Mouse (Mus musculus) stomach, embryonic 15.5 days (tissue): ENCODE results near the gene Ric1. TPM values are rescaled to one million over a fixed set of nuclear protein-coding genes. Genes with fewer than 3 reads are reported as not detected.

Experiments
- ATAC-seq: fragments of 200-750 bp; cut with Nextera tagmentation; 2 replicates; pipeline ENCODE4 v1.8.0; 2017; ENCODE audit warnings: low read depth, moderate number of reproducible peaks, moderate TSS enrichment; ENCODE audit not compliant: insufficient read depth, low FRiP score
- H3K27ac ChIP-seq: fragments of 300-500 bp; sonication (generic); 2 replicates; pipeline ENCODE4 v1.5.1; 2015; ENCODE audit warnings: mild to moderate bottlenecking, inconsistent platforms
- H3K27me3 ChIP-seq: fragments of 300-500 bp; sonication (generic); replicated peaks from 2 replicates; pipeline ENCODE4 v1.6.1; 2015; ENCODE audit warnings: inconsistent platforms
- H3K36me3 ChIP-seq: fragments of 300-500 bp; sonication (generic); 2 replicates; pipeline ENCODE4 v1.6.1; 2015; ENCODE audit warnings: inconsistent platforms
- H3K4me1 ChIP-seq: fragments of 300-500 bp; sonication (generic); 2 replicates; pipeline ENCODE4 v1.6.1; 2015; ENCODE audit warnings: inconsistent platforms
- H3K4me2 ChIP-seq: fragments of 300-500 bp; sonication (generic); 2 replicates; pipeline ENCODE4 v1.6.1; 2015; ENCODE audit warnings: mild to moderate bottlenecking, inconsistent platforms
- H3K4me3 ChIP-seq: fragments of 300-500 bp; sonication (generic); replicated peaks from 2 replicates; pipeline ENCODE4 v1.5.1; 2015; ENCODE audit warnings: inconsistent platforms
- H3K9ac ChIP-seq: fragments of 300-500 bp; sonication (generic); 2 replicates; pipeline ENCODE4 v1.6.1; 2015; ENCODE audit warnings: inconsistent platforms
- H3K9me3 ChIP-seq: fragments of 300-500 bp; sonication (generic); 2 replicates; pipeline ENCODE4 v1.6.1; 2016; ENCODE audit warnings: inconsistent platforms
- WGBS: fragments of 180-500 bp; shearing (Covaris S2); methylation state at CpG from one replicate; pipeline ENCODE4 v1.1.7; 2015; 5-methylcytosine and 5-hydroxymethylcytosine counted together
- polyA plus RNA-seq: library from polyadenylated mRNA; unstranded; fragments of >200 nt; fragmentation: Nextera tagmentation; extraction: Ambion mirVana; gene quantifications from 2 replicates; pipeline ENCODE4 v1.2.1, GENCODE M21; 2015

Gene Ric1
- polyA plus RNA-seq, 1 experiment from 2014 or later = 14.3 TPM

GRCm38 (mm10) chr19:29642211-29642610, 120.1 kb downstream of the Ric1 start:
- WGBS = 59% methylated on average over 6 of the region's 6 CpGs
- no peaks in the 10 kb centered on the region for H3K9me3 ChIP-seq
- no peak overlapping the region for H3K4me3 ChIP-seq
- H3K4me1 ChIP-seq = no peaks in the 10 kb centered on the region
- no peak overlapping the region for H3K4me2 ChIP-seq
- no peak for ATAC-seq
- no peaks in the 10 kb centered on the region for H3K27me3 ChIP-seq
- no peak overlapping the region for H3K27ac ChIP-seq
- 0 out of 2 replicates have a peak, but pooled peaks cover 6% of the 10 kb centered on the region for H3K36me3 ChIP-seq
- no peak overlapping the region for H3K9ac ChIP-seq

GRCm38 (mm10) chr19:29643194-29643922, 121.3 kb downstream of the Ric1 start:
- Histone ChIP-seq H3K4me1 (no peaks in the 10 kb centered on the region), H3K4me3 (no peak overlapping the region), H3K36me3 (0 out of 2 replicates have a peak, but pooled peaks cover 6% of the 10 kb centered on the region), H3K27me3 (no peaks in the 10 kb centered on the region), H3K27ac (no peak overlapping the region), H3K4me2 (no peak overlapping the region), H3K9ac (no peak overlapping the region), H3K9me3 (no peaks in the 10 kb centered on the region)
- ATAC-seq = no peak
- WGBS = 86% methylated on average over 11 of the region's 11 CpGs

- ATAC-seq = no peak
- Histone ChIP-seq H3K9ac (no peak overlapping the region), H3K27me3 (no peaks in the 10 kb centered on the region), H3K36me3 (0 out of 2 replicates have a peak, but pooled peaks cover 6% of the 10 kb centered on the region), H3K9me3 (no peaks in the 10 kb centered on the region), H3K4me2 (no peak overlapping the region), H3K4me3 (no peak overlapping the region), H3K4me1 (no peaks in the 10 kb centered on the region), H3K27ac (no peak overlapping the region)
- 96% methylated on average over 6 of the region's 6 CpGs for WGBS
Measured at GRCm38 (mm10) chr19:29644747-29645146, 122.7 kb downstream of the Ric1 start.

- Histone ChIP-seq H3K9me3 (no peaks in the 10 kb centered on the region), H3K4me1 (no peaks in the 10 kb centered on the region), H3K4me3 (peak within 1 kb of the TSS; percentile 86), H3K36me3 (0 out of 2 replicates have a peak, but pooled peaks cover 6% of the 10 kb centered on the region), H3K27me3 (no peaks in the 10 kb centered on the region), H3K27ac (peak within 1 kb of the TSS; percentile 71), H3K4me2 (peak within 1 kb of the TSS; percentile 65), H3K9ac (peak within 1 kb of the TSS; percentile 47)
- peak; percentile 92 for ATAC-seq
- WGBS = under 1% methylated on average over 90 of the region's 90 CpGs
Measured at GRCm38 (mm10) chr19:29647651-29648549, 125.8 kb downstream of the Ric1 start, which contains the start of gene Ermp1. Ermp1 (minus strand) TSS chr19:29648415.

- 26% methylated on average over 4 of the region's 4 CpGs for WGBS
- no peak overlapping the region for H3K9ac ChIP-seq
Measured at GRCm38 (mm10) chr19:29648550-29648914, 126.5 kb downstream of the Ric1 start.

GRCm38 (mm10) chr19:29649683-29650082, 127.6 kb downstream of the Ric1 start:
- peak; percentile 40; the same call in 1 of the 2 replicates for ATAC-seq
- H3K4me2 ChIP-seq = no peak overlapping the region
- H3K27me3 ChIP-seq = no peaks in the 10 kb centered on the region
- no peaks in the 10 kb centered on the region for H3K4me1 ChIP-seq
- 67% methylated on average over 1 of the region's 1 CpGs for WGBS
- no peak overlapping the region for H3K4me3 ChIP-seq
- no peaks in the 10 kb centered on the region for H3K9me3 ChIP-seq
- H3K36me3 ChIP-seq = 0 out of 2 replicates have a peak, but pooled peaks cover 6% of the 10 kb centered on the region
- no peak overlapping the region for H3K9ac ChIP-seq
- H3K27ac ChIP-seq = no peak overlapping the region

More at GRCm38 (mm10) chr19:29648550-29648914, 126.5 kb downstream of the Ric1 start:
- Histone ChIP-seq H3K27me3 (no peaks in the 10 kb centered on the region), H3K36me3 (0 out of 2 replicates have a peak, but pooled peaks cover 6% of the 10 kb centered on the region), H3K27ac (no peak overlapping the region), H3K4me2 (peak overlapping the region; percentile 65; the same call in 1 of the 2 replicates), H3K4me3 (peak overlapping the region; percentile 86), H3K9me3 (no peaks in the 10 kb centered on the region), H3K4me1 (no peaks in the 10 kb centered on the region)
- no peak for ATAC-seq

- H3K9me3 ChIP-seq = no peaks in the 10 kb centered on the region
- no peak overlapping the region for H3K27ac ChIP-seq
- H3K27me3 ChIP-seq = no peaks in the 10 kb centered on the region
- no peak overlapping the region for H3K9ac ChIP-seq
- ATAC-seq = no peak
- no peak overlapping the region for H3K4me3 ChIP-seq
- no peak overlapping the region for H3K4me2 ChIP-seq
- no peaks in the 10 kb centered on the region for H3K4me1 ChIP-seq
- 88% methylated on average over 9 of the region's 9 CpGs for WGBS
- no peaks in the 10 kb centered on the region for H3K36me3 ChIP-seq
Measured at GRCm38 (mm10) chr19:29653768-29654265, 131.7 kb downstream of the Ric1 start.

- no peaks in the 10 kb centered on the region for H3K27me3 ChIP-seq
- no peak for ATAC-seq
- 45% methylated on average over 6 of the region's 6 CpGs for WGBS
- H3K9me3 ChIP-seq = no peaks in the 10 kb centered on the region
- H3K9ac ChIP-seq = no peak overlapping the region
- no peaks in the 10 kb centered on the region for H3K4me1 ChIP-seq
- no peak overlapping the region for H3K4me2 ChIP-seq
- H3K27ac ChIP-seq = no peak overlapping the region
- H3K36me3 ChIP-seq = no peaks in the 10 kb centered on the region
- no peak overlapping the region for H3K4me3 ChIP-seq
Measured at GRCm38 (mm10) chr19:29655148-29655547, 133.1 kb downstream of the Ric1 start.

GRCm38 (mm10) chr19:29656029-29656428, 133.9 kb downstream of the Ric1 start:
- 74% methylated on average over 4 of the region's 4 CpGs for WGBS
- H3K4me2 ChIP-seq = no peak overlapping the region
- H3K27me3 ChIP-seq = no peaks in the 10 kb centered on the region
- H3K36me3 ChIP-seq = no peaks in the 10 kb centered on the region
- no peak overlapping the region for H3K4me3 ChIP-seq
- no peak overlapping the region for H3K27ac ChIP-seq
- ATAC-seq = no peak
- no peak overlapping the region for H3K9ac ChIP-seq
- H3K4me1 ChIP-seq = no peaks in the 10 kb centered on the region
- H3K9me3 ChIP-seq = no peaks in the 10 kb centered on the region
